Mouse (Mus musculus) embryonic facial prominence, embryonic 12.5 days (tissue): ENCODE measurements at regions not wholly inside any gene's neighbourhood (a gene's known extent, or its start where the extent isn't known, plus 50 kb on each side); places are given as distances from the start of the nearest gene placed in this dataset.

ENCODE experiments used
- ATAC-seq: fragments of 200-750 bp; cut with Nextera tagmentation; 2 replicates; pipeline ENCODE4 v1.8.0; 2017; ENCODE audit not compliant: insufficient number of reproducible peaks, insufficient read depth, low FRiP score, low TSS enrichment
- H3K27ac ChIP-seq: fragments of 300-500 bp; sonication (generic); 2 replicates; pipeline ENCODE4 v1.5.1; 2016; ENCODE audit warnings: mild to moderate bottlenecking
- H3K27me3 ChIP-seq: fragments of 300-500 bp; sonication (generic); 2 replicates; pipeline ENCODE4 v1.6.1; 2016; ENCODE audit warnings: mild to moderate bottlenecking, moderate library complexity
- H3K36me3 ChIP-seq: fragments of 300-500 bp; sonication (generic); 2 replicates; pipeline ENCODE4 v1.6.1; 2016; ENCODE audit warnings: mild to moderate bottlenecking
- H3K4me1 ChIP-seq: fragments of 300-500 bp; sonication (generic); 2 replicates; pipeline ENCODE4 v1.6.1; 2016
- H3K4me2 ChIP-seq: fragments of 300-500 bp; sonication (generic); replicated peaks from 2 replicates; pipeline ENCODE4 v1.6.1; 2016; ENCODE audit warnings: mild to moderate bottlenecking, moderate library complexity
- H3K4me3 ChIP-seq: fragments of 300-500 bp; sonication (generic); 2 replicates; pipeline ENCODE4 v1.5.1; 2016; ENCODE audit warnings: mild to moderate bottlenecking
- H3K9ac ChIP-seq: fragments of 300-500 bp; sonication (generic); 2 replicates; pipeline ENCODE4 v1.6.1; 2016; ENCODE audit warnings: mild to moderate bottlenecking, moderate library complexity
- H3K9me3 ChIP-seq: fragments of 300-500 bp; sonication (generic); 2 replicates; pipeline ENCODE4 v1.6.1; 2016; ENCODE audit warnings: mild to moderate bottlenecking, moderate library complexity
- WGBS: fragments of 180-500 bp; shearing (Covaris S2); methylation state at CpG from one replicate; pipeline ENCODE4 v1.1.7; 2016; 5-methylcytosine and 5-hydroxymethylcytosine counted together

DNA sequence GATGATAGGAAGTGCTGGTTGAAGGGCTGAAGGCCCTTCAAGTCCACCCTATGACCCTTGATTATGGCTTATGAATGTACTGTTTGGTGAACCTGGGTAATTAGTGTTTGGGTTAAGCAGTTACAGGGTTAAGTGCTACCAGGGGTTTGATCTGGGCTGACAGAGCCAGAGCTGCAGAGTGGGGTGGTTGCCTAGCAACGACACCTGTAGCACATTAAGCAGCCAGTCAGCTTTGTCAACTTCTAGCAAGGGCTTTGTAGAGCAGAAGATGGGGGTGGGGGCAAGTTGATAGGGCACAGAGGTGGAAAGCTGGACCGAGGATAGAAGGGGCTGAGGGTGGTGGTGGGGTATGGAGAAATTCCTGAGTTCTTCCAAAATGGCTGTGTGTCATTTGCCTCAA lies 177.0 kb upstream of the Cadm1 start:
- Histone ChIP-seq H3K9ac (no peak overlapping the region), H3K4me1 (peaks cover 23% of the 10 kb centered on the region), H3K4me3 (no peak overlapping the region), H3K27me3 (no peaks in the 10 kb centered on the region), H3K27ac (no peak overlapping the region), H3K36me3 (no peaks in the 10 kb centered on the region), H3K4me2 (0 out of 2 replicates have a peak overlapping the region, but pooled peaks have one; percentile 14), H3K9me3 (no peaks in the 10 kb centered on the region)
- 0 out of 2 replicates have a peak, but pooled peaks have one; percentile 49 for ATAC-seq
- 4% methylated on average over 2 of the region's 2 CpGs for WGBS

DNA sequence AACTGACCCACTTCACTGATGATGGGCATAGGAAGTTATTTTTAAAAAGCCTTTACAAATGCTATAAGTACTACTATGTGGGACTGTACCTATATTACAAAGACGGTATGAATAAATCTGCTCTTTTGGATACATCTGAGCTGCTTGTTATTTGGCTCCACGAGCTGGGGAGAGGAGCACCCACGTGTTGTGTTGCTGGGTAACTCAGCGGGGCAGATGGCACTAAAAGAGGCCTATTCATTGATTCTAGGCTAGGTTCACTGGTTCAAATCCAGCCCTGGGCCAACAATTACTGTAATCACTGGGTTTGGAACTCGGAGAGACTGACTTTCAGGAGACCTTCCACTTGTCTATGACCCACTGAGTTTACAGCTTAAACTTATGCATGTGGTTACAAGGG lies 176.0 kb upstream of the Cadm1 start:
- ATAC-seq, result no peak
- Histone ChIP-seq H3K4me1 (peaks cover 32% of the 10 kb centered on the region), H3K4me3 (no peak overlapping the region), H3K9me3 (no peaks in the 10 kb centered on the region), H3K4me2 (no peak overlapping the region), H3K27me3 (no peaks in the 10 kb centered on the region), H3K9ac (no peak overlapping the region), H3K36me3 (no peaks in the 10 kb centered on the region), H3K27ac (no peak overlapping the region)
- 70% methylated on average over 5 of the region's 5 CpGs for WGBS

DNA sequence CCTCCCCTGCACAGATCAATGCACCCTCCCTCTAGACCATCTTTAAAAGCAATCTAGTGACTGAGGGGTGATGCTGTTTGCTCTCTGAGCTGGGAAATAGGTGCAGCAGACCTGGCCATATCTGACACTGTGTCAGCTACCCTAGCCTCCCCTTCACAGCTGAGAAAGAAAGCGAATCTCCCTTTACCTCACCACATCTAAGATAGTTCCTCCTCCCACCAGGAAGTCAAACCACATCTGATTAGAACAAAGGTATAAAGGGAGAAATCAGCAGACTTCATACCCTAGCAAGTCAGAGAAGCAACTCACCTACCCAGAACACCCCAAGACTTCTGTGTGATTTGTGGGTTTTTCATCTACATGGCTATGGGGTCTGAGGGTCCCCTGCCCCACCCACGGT lies 175.6 kb upstream of the Cadm1 start:
- ATAC-seq, result no peak
- Histone ChIP-seq H3K9me3 (no peaks in the 10 kb centered on the region), H3K27me3 (no peaks in the 10 kb centered on the region), H3K4me3 (no peak overlapping the region), H3K27ac (no peak overlapping the region), H3K36me3 (no peaks in the 10 kb centered on the region), H3K9ac (no peak overlapping the region), H3K4me1 (peaks cover 32% of the 10 kb centered on the region), H3K4me2 (no peak overlapping the region)
- WGBS, result 90% methylated on average over 2 of the region's 2 CpGs

DNA sequence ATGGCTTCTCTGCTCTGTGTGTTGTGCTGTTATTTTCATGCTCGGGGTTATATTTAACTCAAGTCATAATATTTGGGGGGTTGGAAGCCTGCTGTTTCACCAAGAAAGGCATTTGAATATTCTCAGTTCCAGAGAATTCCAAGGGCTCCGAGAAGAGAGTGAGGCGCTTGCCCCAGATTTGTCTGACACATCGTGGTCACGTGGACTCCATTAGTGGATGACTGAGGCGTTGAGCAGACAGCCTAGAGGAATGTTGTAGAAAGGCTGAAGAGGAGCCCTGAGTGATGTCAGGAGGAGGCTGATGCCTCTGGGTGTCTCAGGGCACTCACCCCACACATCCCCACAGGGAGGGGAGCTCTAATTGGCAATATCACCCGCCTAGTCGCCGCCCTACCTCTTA lies 175.1 kb upstream of the Cadm1 start:
- Histone ChIP-seq H3K27ac (no peak overlapping the region), H3K9ac (no peak overlapping the region), H3K4me1 (peaks cover 32% of the 10 kb centered on the region), H3K4me3 (no peak overlapping the region), H3K36me3 (no peaks in the 10 kb centered on the region), H3K4me2 (no peak overlapping the region), H3K9me3 (no peaks in the 10 kb centered on the region), H3K27me3 (no peaks in the 10 kb centered on the region)
- WGBS, result 73% methylated on average over 9 of the region's 9 CpGs
- no peak for ATAC-seq

DNA sequence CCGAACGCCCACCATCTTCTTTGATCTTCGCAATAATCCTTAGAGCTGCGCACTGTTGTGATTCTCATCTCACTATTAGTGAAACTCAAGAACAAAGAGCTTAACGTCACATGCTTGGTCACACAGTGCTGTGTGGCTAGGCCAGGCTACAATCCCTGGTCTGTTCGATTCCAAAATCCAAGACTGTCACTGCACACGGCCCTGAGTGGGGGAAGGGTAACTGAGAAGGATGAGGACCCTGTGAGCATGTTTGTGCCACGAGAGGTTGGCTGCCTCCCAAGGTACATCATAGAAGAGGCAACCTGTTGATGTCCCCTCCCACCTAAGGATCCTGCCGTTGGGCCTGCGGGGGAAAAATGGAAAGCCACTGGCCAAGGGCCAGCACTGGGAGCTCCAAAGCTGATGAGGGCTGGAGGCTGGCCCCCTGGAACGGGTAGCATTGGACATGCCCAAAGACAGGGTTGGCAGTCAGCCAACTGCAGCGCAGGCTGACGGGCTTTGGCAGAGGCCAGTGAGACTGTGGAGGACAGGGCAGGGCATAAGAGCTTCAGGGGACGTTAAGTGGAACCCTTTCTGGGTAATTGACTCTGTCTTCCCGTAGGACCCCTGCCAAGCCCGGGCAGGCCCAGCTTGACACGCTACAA lies 172.1 kb upstream of the Cadm1 start:
- ATAC-seq, result peak; percentile 83
- 0 out of 2 replicates have a peak, but pooled peaks cover 6% of the 10 kb centered on the region for H3K27me3 ChIP-seq
- H3K4me1 ChIP-seq, result peaks cover 30% of the 10 kb centered on the region
- 56% methylated on average over 17 of the region's 17 CpGs for WGBS
- no peaks in the 10 kb centered on the region for H3K36me3 ChIP-seq
- no peaks in the 10 kb centered on the region for H3K9me3 ChIP-seq
- no peak overlapping the region for H3K4me2 ChIP-seq
- H3K9ac ChIP-seq, result no peak overlapping the region
- H3K27ac ChIP-seq, result peak overlapping the region; percentile 48; the same call in 1 of the 2 replicates
- H3K4me3 ChIP-seq, result no peak overlapping the region

DNA sequence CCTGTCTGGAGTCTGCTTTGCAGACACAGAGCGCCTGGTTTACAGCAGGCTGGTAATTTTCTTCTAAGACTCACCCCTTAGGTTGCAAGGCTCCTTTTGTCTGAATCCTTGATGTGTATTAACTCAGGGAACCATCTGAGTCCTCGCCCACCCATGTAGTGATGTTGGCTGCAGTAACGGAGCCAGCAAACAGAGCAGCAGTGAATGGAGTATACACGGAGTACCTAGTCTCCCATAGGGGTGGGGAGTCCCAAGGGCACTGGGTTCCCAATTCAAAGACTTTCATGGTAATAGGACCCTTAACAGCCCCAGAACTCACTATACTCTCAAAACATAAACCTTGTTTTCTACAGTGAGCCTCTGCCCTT lies 171.6 kb upstream of the Cadm1 start:
- ATAC-seq, result no peak; the same call in 1 of the 2 replicates
- no peak overlapping the region for H3K9ac ChIP-seq
- H3K36me3 ChIP-seq, result no peaks in the 10 kb centered on the region
- 62% methylated on average over 4 of the region's 4 CpGs for WGBS
- H3K9me3 ChIP-seq, result no peaks in the 10 kb centered on the region
- no peak overlapping the region for H3K4me2 ChIP-seq
- 0 out of 2 replicates have a peak, but pooled peaks cover 6% of the 10 kb centered on the region for H3K27me3 ChIP-seq
- H3K4me3 ChIP-seq, result no peak overlapping the region
- H3K27ac ChIP-seq, result peak overlapping the region; percentile 48; the same call in 1 of the 2 replicates
- peaks cover 30% of the 10 kb centered on the region for H3K4me1 ChIP-seq

DNA sequence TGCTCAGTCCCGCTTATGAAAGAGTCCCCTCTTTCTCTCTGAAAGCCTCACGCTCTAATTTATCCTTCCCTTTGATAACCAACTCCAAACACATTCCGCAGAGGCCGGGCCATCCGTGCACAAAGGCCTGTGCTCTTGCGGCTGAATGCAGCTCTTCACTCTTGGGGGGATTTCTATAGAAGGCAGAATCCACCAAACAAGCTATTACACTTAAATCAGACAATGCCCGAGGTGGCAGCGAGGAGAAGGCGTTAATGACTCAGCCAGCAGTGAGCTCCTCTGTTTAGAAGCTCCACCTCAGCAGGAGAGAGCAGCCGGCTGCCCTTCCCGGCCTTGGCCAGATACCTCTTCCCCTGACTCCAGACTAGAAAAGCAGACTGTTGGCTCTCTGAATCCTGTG lies 166.9 kb upstream of the Cadm1 start:
- Histone ChIP-seq H3K4me2 (no peak overlapping the region), H3K27me3 (0 out of 2 replicates have a peak, but pooled peaks cover 16% of the 10 kb centered on the region), H3K4me1 (peaks cover 31% of the 10 kb centered on the region), H3K27ac (peak overlapping the region; percentile 30; the same call in 1 of the 2 replicates), H3K9me3 (no peaks in the 10 kb centered on the region), H3K4me3 (no peak overlapping the region), H3K9ac (no peak overlapping the region), H3K36me3 (no peaks in the 10 kb centered on the region)
- no peak for ATAC-seq
- WGBS, result 18% methylated on average over 11 of the region's 11 CpGs

DNA sequence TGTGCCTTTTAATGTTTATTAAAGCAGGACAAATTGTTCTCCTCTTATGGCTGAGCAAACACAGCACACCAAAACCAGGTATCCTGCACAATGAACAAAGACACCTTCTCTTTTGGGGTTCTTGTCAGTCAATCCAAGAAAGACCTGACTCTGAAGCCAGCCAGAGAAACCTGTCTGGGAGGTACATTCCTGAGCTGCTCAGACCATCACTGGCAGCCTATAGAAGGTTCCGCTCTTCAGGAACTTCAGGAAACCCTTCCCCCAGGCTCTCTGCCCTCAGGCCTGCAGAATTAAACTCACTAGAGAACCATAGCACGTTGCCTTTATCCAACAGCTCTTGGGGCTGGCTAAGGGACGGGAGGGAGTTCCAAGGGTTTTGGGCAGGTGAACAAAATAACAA lies 165.2 kb upstream of the Cadm1 start:
- no peak for ATAC-seq
- Histone ChIP-seq H3K4me2 (no peak overlapping the region), H3K27ac (no peak overlapping the region), H3K9ac (no peak overlapping the region), H3K4me1 (peaks cover 35% of the 10 kb centered on the region), H3K4me3 (no peak overlapping the region), H3K36me3 (no peaks in the 10 kb centered on the region), H3K9me3 (no peaks in the 10 kb centered on the region), H3K27me3 (0 out of 2 replicates have a peak, but pooled peaks cover 16% of the 10 kb centered on the region)
- WGBS, result 47% methylated on average over 3 of the region's 3 CpGs

DNA sequence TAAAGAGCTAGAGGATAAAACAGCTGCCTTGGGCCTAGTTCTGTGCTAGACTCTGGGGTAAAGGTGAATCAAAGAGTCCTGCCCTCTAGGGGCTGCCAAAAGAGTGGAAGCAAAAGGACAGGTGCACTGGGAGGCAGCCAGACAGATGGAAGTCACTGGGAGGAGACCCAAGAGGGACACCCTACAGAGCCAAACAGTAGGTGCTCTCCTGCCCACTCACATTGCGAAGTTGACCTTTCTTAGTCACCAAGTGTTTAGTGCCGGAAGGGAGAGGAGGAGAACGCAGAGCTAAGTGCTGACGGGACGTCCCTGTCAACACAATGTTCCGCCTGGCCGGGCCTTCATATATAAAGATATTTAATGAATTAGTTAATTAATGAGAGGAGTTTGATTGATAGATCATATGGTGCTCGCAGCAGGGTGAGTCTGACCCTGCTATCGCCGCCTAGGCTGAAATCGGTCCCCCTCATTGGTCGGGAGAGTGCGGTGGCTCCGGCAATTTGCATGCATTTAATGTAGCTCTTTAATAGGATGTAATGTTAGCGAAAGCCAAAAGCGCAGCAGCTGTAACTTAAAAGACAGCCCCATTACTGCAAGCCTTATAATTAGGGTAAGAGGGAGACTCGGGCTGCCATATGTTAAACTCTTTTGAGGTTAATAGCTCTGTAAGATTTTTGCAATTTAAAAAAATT lies 162.6 kb upstream of the Cadm1 start:
- H3K4me3 ChIP-seq, result peak overlapping the region; percentile 27; the same call in 1 of the 2 replicates
- no peak overlapping the region for H3K9ac ChIP-seq
- H3K9me3 ChIP-seq, result no peaks in the 10 kb centered on the region
- no peaks in the 10 kb centered on the region for H3K36me3 ChIP-seq
- H3K4me2 ChIP-seq, result peak overlapping the region; percentile 69
- ATAC-seq, result no peak
- 0 out of 2 replicates have a peak, but pooled peaks cover 15% of the 10 kb centered on the region for H3K27me3 ChIP-seq
- no peak overlapping the region for H3K27ac ChIP-seq
- WGBS, result 13% methylated on average over 17 of the region's 17 CpGs
- H3K4me1 ChIP-seq, result peaks cover 35% of the 10 kb centered on the region

DNA sequence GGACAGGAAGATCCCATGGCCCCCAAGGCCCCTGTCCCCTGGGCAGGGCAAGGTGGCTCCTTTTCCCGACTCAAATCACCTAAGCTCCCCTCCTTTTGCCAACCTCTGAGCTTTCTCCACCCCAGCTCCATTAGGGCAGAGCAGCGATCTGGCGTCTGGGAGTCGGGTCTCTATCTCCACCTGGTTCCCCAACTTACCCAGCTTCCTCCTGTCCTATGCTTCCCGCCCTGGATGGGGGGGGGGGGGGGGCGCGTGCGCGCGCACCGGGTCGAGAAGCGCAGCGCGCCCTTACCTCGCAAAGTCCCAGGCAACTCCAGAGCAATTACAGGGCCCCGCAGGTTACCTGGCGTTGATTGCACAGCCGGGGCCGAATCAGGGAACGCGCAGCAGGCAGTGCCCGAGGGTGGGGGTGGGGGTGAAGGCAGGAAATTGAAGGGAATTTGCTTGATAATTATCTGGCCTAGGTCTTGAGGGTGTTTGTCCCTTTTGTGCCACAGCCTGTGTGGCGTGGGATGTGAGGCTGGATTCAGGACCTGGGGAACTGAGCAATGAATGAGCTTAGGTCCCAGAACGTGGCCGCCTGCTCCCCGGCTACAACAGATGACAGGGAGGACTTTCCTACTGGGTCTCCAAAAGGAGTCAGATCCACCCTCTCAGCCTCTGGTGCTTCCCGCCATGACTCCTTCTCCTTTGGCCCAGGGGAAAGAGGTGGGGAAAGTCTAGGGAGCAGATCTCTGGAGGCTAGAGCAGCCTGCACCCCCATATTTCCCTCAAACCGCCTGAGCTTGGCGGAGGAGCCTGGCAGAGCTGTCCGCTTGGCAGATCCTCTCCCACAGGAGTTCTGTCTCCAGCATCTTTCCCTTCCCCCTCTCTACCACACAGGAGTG lies 161.7 kb upstream of the Cadm1 start:
- H3K9me3 ChIP-seq, result no peaks in the 10 kb centered on the region
- 0 out of 2 replicates have a peak, but pooled peaks cover 10% of the 10 kb centered on the region for H3K27me3 ChIP-seq
- peak overlapping the region; percentile 27 for H3K4me3 ChIP-seq
- peak overlapping the region; percentile 69 for H3K4me2 ChIP-seq
- 0 out of 2 replicates have a peak overlapping the region, but pooled peaks have one; percentile 17 for H3K27ac ChIP-seq
- ATAC-seq, result peak; percentile 57
- 0 out of 2 replicates have a peak overlapping the region, but pooled peaks have one; percentile 19 for H3K9ac ChIP-seq
- WGBS, result 2% methylated on average over 30 of the region's 31 CpGs
- H3K4me1 ChIP-seq, result peaks cover 27% of the 10 kb centered on the region
- H3K36me3 ChIP-seq, result no peaks in the 10 kb centered on the region

DNA sequence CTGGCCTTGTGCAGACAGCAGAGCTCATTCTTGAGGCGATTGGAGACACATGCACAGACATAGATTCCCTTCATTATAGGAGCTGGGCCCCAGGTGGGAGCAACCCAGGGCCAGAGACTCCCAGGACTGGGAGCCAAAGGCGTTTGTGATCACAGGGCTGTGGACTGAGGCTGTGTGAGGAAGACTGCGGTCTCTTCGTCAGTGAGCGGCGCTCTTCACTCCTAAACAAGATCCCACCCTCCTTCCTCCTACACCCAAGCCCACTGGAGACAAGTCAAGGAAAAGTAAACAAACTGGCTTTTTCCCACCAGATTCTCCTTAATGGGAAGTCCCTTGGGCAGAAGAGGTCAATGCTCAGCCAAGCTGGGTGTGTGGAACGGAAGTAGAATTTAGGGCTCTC lies 157.7 kb upstream of the Cadm1 start:
- 0 out of 2 replicates have a peak, but pooled peaks cover 5% of the 10 kb centered on the region for H3K27me3 ChIP-seq
- no peak for ATAC-seq
- H3K9me3 ChIP-seq, result no peaks in the 10 kb centered on the region
- no peak overlapping the region for H3K4me2 ChIP-seq
- WGBS, result 77% methylated on average over 7 of the region's 7 CpGs
- no peak overlapping the region for H3K27ac ChIP-seq
- no peak overlapping the region for H3K9ac ChIP-seq
- H3K36me3 ChIP-seq, result no peaks in the 10 kb centered on the region
- peaks cover 19% of the 10 kb centered on the region for H3K4me1 ChIP-seq
- H3K4me3 ChIP-seq, result no peak overlapping the region
